Mouse (Mus musculus): ENCODE measurements around the gene Rab25. TPM values are rescaled to one million over a fixed set of nuclear protein-coding genes. Genes with fewer than 3 reads are reported as not detected.

Rab25 gene
- total and polyA plus RNA-seq, 3 experiments = 0.96 to 1.9 TPM; not detected in 1

GRCm38 (mm10) chr3:88510421-88511289 is 37.4 kb downstream of the Rab25 start:
- Histone ChIP-seq H3K27me3 (ENCODE audit: control insufficient read depth in 1 of 2, insufficient read depth in 2 of 2, low read length in 2 of 2) (no peaks in the 10 kb centered on the region), H3K27ac (ENCODE audit: control insufficient read depth, low read depth, low read length) (peak overlapping the region; percentile 98), H3K9ac (ENCODE audit: control insufficient read depth, low read depth, low read length, poor library complexity, severe bottlenecking) (peak overlapping the region; percentile 41), H3K9me3 (replicated peaks; ENCODE audit: insufficient read depth, low read length) (no peaks in the 10 kb centered on the region), H3K4me3 (ENCODE audit: control insufficient read depth in 1 of 2, insufficient read depth in 1 of 2, low read depth in 2 of 2, low read length in 2 of 2) (peak overlapping the region; percentile 39 to 73), H3K4me1 (ENCODE audit: control insufficient read depth in 1 of 2, insufficient read depth in 2 of 2, low read length in 2 of 2) (peaks cover 26 to 64% of the 10 kb centered on the region in 2 experiments), H3K36me3 (ENCODE audit: control insufficient read depth in 1 of 2, insufficient read depth in 2 of 2, low read length in 2 of 2) (peaks cover 0 to 54% of the 10 kb centered on the region in 2 experiments; a peak in 2 of 4 replicates), H3K79me2 (ENCODE audit: control insufficient read depth, insufficient read depth, low read length, poor library complexity) (peaks cover 1% of the 10 kb centered on the region; the same call in 1 of the 2 replicates)
- no peak for TF ChIP-seq POLR2AphosphoS2 (IDR thresholded peaks at IDR 0.05; ENCODE audit: low read length)
- no peak for TF ChIP-seq HCFC1 (IDR thresholded peaks at IDR 0.05; ENCODE audit: low read depth, low read length)
- no peak for TF ChIP-seq MEF2A (IDR thresholded peaks at IDR 0.05; ENCODE audit: extremely low read depth, insufficient replicate concordance, low read depth, low read length, poor library complexity, severe bottlenecking)
- TF ChIP-seq ETS1 (IDR thresholded peaks at IDR 0.05; ENCODE audit: low read depth, low read length) = peak; percentile 12; the same call in 1 of the 2 replicates
- TF ChIP-seq POLR2AphosphoS5 (IDR thresholded peaks at IDR 0.05; ENCODE audit: borderline replicate concordance, low read depth, low read length) = no peak
- peak; percentile 85 for TF ChIP-seq ZNF384 (IDR thresholded peaks at IDR 0.05; ENCODE audit: low read depth, low read length)
- TF ChIP-seq TBP (IDR thresholded peaks at IDR 0.05; ENCODE audit: low read depth, low read length) = peak; percentile 10; the same call in 1 of the 2 replicates
- TF ChIP-seq SIN3A (IDR thresholded peaks at IDR 0.05; ENCODE audit: low read length) = peak; percentile 68; the same call in 1 of the 2 replicates
- peak; percentile 77 for TF ChIP-seq MAX (IDR thresholded peaks at IDR 0.05; ENCODE audit: low read length)
- no peak for TF ChIP-seq KAT2A (conservative IDR thresholded peaks at IDR 0.05; ENCODE audit: low read depth, low read length)
- 0 out of 2 replicates have a peak, but pooled peaks have one; percentile 50 for TF ChIP-seq BHLHE40 (IDR thresholded peaks at IDR 0.05; ENCODE audit: borderline replicate concordance, low read depth, low read length)
- TF ChIP-seq ZC3H11A (IDR thresholded peaks at IDR 0.05; ENCODE audit: low read depth, low read length) = no peak
- no peak for TF ChIP-seq MAFK (IDR thresholded peaks at IDR 0.05; ENCODE audit: borderline replicate concordance, low read depth, low read length)
- TF ChIP-seq RCOR1 (IDR thresholded peaks at IDR 0.05; ENCODE audit: low read depth, low read length) = peak; percentile 15; the same call in 1 of the 2 replicates
- peak; percentile 81 for TF ChIP-seq MXI1 (IDR thresholded peaks at IDR 0.05; ENCODE audit: low read depth, low read length)
- peak in 1 of 2 experiments; percentile 31; a peak in 1 of 4 replicates for TF ChIP-seq EP300 (IDR thresholded peaks at IDR 0.05; ENCODE audit: low read depth in 1 of 2, low read length in 2 of 2)
- TF ChIP-seq GABPA (IDR thresholded peaks at IDR 0.05; ENCODE audit: low read depth, low read length) = no peak
- DNase-seq (ENCODE audit: low read depth, low spot score) = peak; percentile 62
